Mouse (Mus musculus): ENCODE data around the gene Spag4. TPM values are rescaled to one million over a fixed set of nuclear protein-coding genes. Genes with fewer than 3 reads are reported as not detected.

Gene Spag4
- polyA plus RNA-seq (2015; fragmentation: Nextera tagmentation; extraction: Ambion mirVana): 2.5 and 3.3 TPM in 2 replicates

DNA sequence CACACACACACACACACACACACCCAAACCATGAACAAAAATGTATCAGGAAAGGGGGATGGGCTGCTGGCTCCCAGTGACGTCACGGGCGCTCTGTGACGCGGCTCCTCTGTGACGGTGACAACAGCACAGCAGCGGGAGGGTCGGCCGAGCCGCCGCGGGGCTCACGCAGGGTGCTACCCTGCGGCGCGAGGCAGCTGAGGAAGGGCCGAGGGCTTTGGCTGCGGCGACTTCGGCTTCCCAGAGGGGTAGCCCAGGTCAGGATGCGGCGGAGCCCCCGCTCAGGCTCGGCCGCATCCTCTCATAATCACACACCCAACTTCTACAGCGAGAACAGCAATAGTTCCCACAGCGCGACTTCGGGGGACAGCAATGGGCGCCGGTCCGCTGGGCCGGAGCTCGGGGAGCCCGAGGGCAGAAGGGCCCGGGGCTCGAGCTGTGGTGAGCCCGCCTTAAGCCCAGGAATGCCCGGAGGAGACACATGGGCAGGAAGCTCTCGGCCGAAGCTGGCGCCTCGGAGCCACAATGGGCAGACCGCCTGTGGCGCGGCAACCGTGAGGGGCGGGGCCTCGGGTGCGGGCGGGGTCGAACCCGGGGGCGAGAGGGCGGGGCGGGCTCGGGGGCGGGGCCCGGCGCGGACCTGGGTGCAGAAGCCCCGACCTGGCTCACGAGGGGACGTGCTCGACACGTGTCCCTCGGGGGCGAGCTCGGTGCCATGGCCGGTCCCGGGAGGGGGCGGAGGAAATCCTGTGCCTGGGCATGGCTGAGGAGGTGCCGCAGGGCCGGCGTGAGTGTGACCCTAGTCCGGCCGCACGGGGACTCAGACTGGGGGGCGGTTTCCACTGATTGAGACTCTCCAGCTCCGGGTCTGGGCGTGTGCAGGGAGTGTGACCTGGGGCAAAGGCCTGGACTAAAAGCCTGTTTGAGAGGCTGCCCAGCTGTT is at the start of gene Spag4:
TSS of gene Spag4 (plus strand) at position 77 of the 943 bp plus-strand sequence.
- Histone ChIP-seq H3K4me1 (peaks cover 7% of the 10 kb centered on the region; the same call in 1 of the 2 replicates), H3K4me2 (peak within 1 kb of the TSS; percentile 96), H3K4me3 (replicated peaks) (peak within 1 kb of the TSS; percentile 72), H3K9ac (peak within 1 kb of the TSS; percentile 51), H3K27me3 (replicated peaks) (no peaks in the 10 kb centered on the region), H3K27ac (peak within 1 kb of the TSS; percentile 72; the same call in 1 of the 2 replicates), H3K9me3 (no peaks in the 10 kb centered on the region), H3K36me3 (peaks cover 10% of the 10 kb centered on the region; the same call in 1 of the 2 replicates)
- ATAC-seq (ENCODE audit: insufficient read depth, low FRiP score, low read depth): peak; percentile 79
- WGBS: under 1% methylated on average over 81 of the region's 81 CpGs

DNA sequence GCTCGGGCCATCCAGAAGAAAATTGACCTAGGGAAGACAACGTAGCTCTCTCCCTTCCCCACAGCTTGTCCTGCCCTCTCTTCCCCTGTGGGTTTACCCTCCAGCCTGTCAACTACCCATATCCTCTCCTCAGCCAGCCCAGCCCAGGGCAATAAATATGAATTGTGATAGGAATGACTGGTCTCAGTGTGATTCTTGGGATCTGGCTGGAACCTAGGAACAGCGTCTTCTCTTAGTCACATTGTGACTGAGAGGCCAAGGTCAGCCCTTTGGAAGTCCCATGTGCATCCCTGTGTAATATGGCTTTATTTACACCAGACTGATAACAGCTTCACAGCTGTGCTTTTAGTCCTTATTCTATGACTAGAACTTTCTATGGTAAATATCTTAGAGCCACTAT is 46.9 kb upstream of the Spag4 start:
- Histone ChIP-seq H3K27me3 (replicated peaks) (no peaks in the 10 kb centered on the region), H3K27ac (no peak overlapping the region), H3K9ac (no peak overlapping the region), H3K9me3 (no peaks in the 10 kb centered on the region), H3K4me1 (no peaks in the 10 kb centered on the region), H3K4me2 (no peak overlapping the region), H3K36me3 (peaks cover 48% of the 10 kb centered on the region), H3K4me3 (replicated peaks) (no peak overlapping the region)
- 79% methylated on average over 3 of the region's 3 CpGs for WGBS
- no peak for ATAC-seq (ENCODE audit: insufficient read depth, low FRiP score, low read depth)

DNA sequence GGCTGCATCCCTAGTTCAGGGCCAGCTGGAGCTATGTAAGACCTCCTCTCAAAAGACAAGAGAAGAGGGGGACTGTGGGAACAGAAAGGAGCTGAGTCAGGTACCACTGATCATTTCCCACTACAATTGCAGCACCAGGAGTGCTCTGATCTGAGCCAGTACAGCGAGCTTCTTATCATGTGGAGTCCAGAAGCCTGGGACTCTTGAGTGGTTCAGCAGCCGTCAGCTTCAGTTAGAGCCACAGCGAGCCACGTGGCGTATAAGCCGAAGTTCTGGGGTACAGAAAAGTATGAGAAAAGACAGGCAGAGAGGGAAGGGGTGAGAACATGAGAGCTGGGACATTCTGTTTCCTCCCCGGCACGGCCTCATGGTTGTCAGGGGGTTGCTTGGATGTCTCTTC is 43.8 kb upstream of the Spag4 start:
- H3K4me1 ChIP-seq: no peaks in the 10 kb centered on the region
- WGBS: 81% methylated on average over 8 of the region's 8 CpGs
- no peak overlapping the region for H3K4me2 ChIP-seq
- no peaks in the 10 kb centered on the region for H3K27me3 ChIP-seq (replicated peaks)
- H3K36me3 ChIP-seq: peaks cover 26% of the 10 kb centered on the region
- no peak for ATAC-seq (ENCODE audit: insufficient read depth, low FRiP score, low read depth)
- H3K9me3 ChIP-seq: no peaks in the 10 kb centered on the region
- H3K4me3 ChIP-seq (replicated peaks): no peak overlapping the region
- no peak overlapping the region for H3K9ac ChIP-seq
- no peak overlapping the region for H3K27ac ChIP-seq

DNA sequence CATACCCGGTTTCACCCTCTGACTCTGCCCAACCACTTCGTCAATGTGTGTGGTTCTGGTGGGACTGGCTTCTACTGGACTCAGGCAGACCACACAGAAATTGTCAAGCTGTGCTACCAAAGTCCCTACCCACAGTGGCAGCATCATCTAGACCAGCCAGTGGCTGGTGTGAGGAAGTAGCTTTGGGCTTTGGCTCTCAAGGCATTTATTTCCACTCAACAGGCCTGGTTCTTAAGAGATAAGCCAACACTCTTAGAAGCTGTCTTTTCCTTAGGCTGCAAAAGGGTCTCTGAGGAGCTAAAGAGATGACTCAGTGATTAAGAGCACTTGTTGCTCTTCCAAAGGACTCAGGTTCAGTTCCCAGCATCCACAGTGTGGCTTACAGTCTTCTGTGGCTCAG is 43.2 kb upstream of the Spag4 start:
- H3K9ac ChIP-seq: no peak overlapping the region
- H3K4me3 ChIP-seq (replicated peaks): no peak overlapping the region
- H3K27ac ChIP-seq: no peak overlapping the region
- peaks cover 20% of the 10 kb centered on the region for H3K36me3 ChIP-seq
- 85% methylated on average over 2 of the region's 2 CpGs for WGBS
- ATAC-seq (ENCODE audit: insufficient read depth, low FRiP score, low read depth): no peak
- H3K4me1 ChIP-seq: no peaks in the 10 kb centered on the region
- H3K4me2 ChIP-seq: no peak overlapping the region
- no peaks in the 10 kb centered on the region for H3K27me3 ChIP-seq (replicated peaks)
- no peaks in the 10 kb centered on the region for H3K9me3 ChIP-seq

DNA sequence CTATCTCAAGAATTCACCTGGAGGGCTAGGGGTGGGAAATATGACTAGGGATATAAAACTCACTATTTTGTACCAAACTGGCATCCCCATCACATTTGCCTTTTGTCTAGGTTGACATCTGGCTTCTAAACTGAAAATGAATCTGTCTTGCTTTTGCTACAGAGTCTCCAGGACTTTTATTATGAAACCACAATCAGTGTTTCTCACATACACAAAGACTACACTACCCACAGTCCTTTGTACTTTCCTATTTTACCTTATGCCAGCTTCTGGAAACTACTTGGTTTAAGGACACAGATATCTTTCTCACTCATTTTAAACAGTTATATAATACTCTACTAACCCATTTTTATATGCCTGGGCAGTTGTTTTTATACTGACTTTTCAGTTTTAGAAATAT is 39.5 kb upstream of the Spag4 start:
- Histone ChIP-seq H3K4me2 (no peak overlapping the region), H3K27me3 (replicated peaks) (no peaks in the 10 kb centered on the region), H3K4me3 (replicated peaks) (no peak overlapping the region), H3K4me1 (no peaks in the 10 kb centered on the region), H3K9me3 (no peaks in the 10 kb centered on the region), H3K36me3 (no peaks in the 10 kb centered on the region), H3K9ac (no peak overlapping the region), H3K27ac (no peak overlapping the region)
- no peak for ATAC-seq (ENCODE audit: insufficient read depth, low FRiP score, low read depth)

DNA sequence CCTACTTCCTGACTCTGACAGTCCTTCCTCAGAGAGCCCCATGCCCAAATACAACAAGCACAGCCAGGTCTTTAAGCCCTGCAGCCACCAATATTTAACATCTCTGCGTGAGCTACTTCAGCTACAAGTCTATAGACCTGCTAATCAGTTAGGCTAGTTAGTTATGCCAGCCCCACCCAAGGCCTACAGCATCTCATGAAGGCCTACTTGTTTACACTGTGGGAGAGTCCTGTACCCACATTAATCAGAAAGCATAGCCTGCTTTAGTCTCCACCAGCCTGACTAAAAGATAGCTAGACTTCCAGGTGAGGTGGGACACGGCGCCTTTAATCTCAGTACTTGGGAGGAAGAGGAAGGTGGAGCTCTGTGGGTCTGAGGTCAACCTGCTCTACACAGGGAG is 25.6 kb upstream of the Spag4 start:
- H3K36me3 ChIP-seq: no peaks in the 10 kb centered on the region
- H3K27ac ChIP-seq: no peak overlapping the region; the same call in 1 of the 2 replicates
- no peaks in the 10 kb centered on the region for H3K27me3 ChIP-seq (replicated peaks)
- peak; percentile 63 for ATAC-seq (ENCODE audit: insufficient read depth, low FRiP score, low read depth)
- H3K9ac ChIP-seq: no peak overlapping the region
- no peaks in the 10 kb centered on the region for H3K9me3 ChIP-seq
- H3K4me1 ChIP-seq: no peaks in the 10 kb centered on the region; the same call in 1 of the 2 replicates
- no peak overlapping the region for H3K4me2 ChIP-seq
- WGBS: 63% methylated on average over 3 of the region's 3 CpGs
- H3K4me3 ChIP-seq (replicated peaks): no peak overlapping the region

DNA sequence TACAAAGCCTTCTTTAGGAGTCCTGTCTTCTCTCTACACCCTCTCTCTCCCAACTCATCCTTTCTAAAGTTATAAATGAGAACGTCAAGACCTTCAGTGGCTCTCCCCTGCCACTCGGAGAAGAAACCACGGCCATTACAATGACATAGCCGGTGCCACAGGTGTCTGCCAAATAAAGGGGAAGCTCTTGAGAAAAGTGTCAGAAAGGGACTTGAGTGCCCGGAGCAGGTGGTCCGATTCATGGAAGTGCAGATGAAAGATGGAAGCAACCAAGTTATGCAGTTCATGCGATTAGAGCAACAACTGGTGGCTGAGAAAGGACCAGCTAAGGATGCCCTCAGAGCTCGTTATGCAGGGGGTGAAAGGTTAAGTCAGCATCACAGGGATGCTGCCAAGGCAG is 22.1 kb upstream of the Spag4 start:
- no peak for ATAC-seq (ENCODE audit: insufficient read depth, low FRiP score, low read depth)
- Histone ChIP-seq H3K36me3 (no peaks in the 10 kb centered on the region), H3K9ac (no peak overlapping the region), H3K4me3 (replicated peaks) (no peak overlapping the region), H3K4me1 (no peaks in the 10 kb centered on the region; the same call in 1 of the 2 replicates), H3K27me3 (replicated peaks) (no peaks in the 10 kb centered on the region), H3K4me2 (no peak overlapping the region), H3K9me3 (no peaks in the 10 kb centered on the region), H3K27ac (no peak overlapping the region)
- WGBS: 82% methylated on average over 8 of the region's 8 CpGs

DNA sequence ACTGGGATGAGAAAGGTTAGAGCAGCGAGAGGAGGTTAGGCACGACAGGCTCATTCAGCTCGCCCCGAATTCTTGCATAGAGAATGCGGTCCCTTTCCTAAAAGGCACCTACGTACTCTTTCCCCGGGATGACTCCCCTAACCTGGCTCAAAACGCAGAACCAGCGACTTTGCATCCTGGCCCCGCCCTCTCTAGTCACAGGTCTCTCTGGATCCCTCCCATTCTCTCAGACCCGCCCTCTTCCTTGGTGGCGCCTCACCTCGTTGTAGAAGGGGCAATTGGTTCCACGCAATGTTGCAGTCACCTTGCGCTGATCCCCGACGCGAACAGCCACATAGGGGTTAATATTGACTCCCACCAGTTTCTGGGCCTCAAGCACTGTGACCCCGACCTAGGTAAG is 17.0 kb upstream of the Spag4 start:
- no peaks in the 10 kb centered on the region for H3K27me3 ChIP-seq (replicated peaks)
- no peak overlapping the region for H3K4me3 ChIP-seq (replicated peaks)
- H3K27ac ChIP-seq: no peak overlapping the region
- peaks cover 3% of the 10 kb centered on the region; the same call in 1 of the 2 replicates for H3K4me1 ChIP-seq
- H3K9me3 ChIP-seq: no peaks in the 10 kb centered on the region
- WGBS: 9% methylated on average over 19 of the region's 19 CpGs
- H3K4me2 ChIP-seq: peak overlapping the region; percentile 35
- no peak for ATAC-seq (ENCODE audit: insufficient read depth, low FRiP score, low read depth)
- H3K36me3 ChIP-seq: no peaks in the 10 kb centered on the region
- no peak overlapping the region for H3K9ac ChIP-seq

DNA sequence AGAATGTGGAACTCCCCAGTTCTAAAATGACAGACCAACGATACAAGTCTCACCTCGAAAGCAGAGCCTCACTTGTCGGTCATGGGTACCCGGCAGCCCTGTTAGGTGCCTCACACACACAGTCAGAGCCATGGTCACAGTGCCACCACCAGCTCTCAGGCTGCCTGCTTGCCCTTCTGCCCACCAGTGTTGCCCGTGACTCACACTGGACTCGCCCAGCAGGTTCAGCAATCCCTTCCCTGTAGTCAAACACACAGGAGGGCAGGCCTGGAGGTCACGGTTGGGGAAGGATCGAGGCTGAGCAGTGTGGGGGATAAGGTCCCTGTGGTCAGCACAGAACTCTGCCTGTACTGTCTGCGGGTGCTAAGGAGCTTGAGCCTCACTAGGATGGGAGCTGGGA is 12.2 kb upstream of the Spag4 start, which contains the start of gene Fer1l4:
TSS of gene Fer1l4 (minus strand) at position 132 of the 400 bp plus-strand sequence.
- Histone ChIP-seq H3K27ac (no peak within 1 kb of the TSS), H3K4me1 (peaks cover 3% of the 10 kb centered on the region; the same call in 1 of the 2 replicates), H3K27me3 (replicated peaks) (no peaks in the 10 kb centered on the region), H3K4me3 (replicated peaks) (no peak within 1 kb of the TSS), H3K9me3 (no peaks in the 10 kb centered on the region), H3K4me2 (no peak within 1 kb of the TSS), H3K36me3 (no peaks in the 10 kb centered on the region), H3K9ac (no peak within 1 kb of the TSS)
- WGBS: 70% methylated on average over 9 of the region's 9 CpGs
- 0 out of 2 replicates have a peak, but pooled peaks have one; percentile 39 for ATAC-seq (ENCODE audit: insufficient read depth, low FRiP score, low read depth)

DNA sequence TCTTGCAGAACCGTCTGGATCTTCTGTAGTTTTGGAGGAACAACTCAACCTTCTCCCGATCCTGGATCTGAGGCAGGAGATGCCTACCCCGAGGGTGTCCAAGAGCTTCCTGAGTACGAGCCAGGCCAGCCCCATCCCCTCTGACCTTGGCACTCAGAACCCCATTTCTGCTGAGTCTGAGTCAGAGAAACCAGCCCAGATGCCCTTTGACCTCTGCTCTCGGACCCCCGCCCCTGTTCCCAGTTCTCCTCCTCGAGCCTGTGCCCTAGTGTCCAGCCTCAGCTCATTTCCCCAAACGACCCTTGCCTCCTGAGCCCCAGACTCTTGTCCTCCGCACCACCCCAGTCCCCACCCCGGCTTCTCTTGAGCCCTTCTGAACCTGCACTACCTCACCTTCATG is 1.2 kb downstream of the Spag4 start:
- WGBS: 30% methylated on average over 10 of the region's 10 CpGs
- H3K4me1 ChIP-seq: peaks cover 7% of the 10 kb centered on the region; the same call in 1 of the 2 replicates
- peak overlapping the region; percentile 96 for H3K4me2 ChIP-seq
- H3K36me3 ChIP-seq: peaks cover 11% of the 10 kb centered on the region; the same call in 1 of the 2 replicates
- no peaks in the 10 kb centered on the region for H3K9me3 ChIP-seq
- H3K4me3 ChIP-seq (replicated peaks): peak overlapping the region; percentile 72
- H3K9ac ChIP-seq: no peak overlapping the region
- no peak overlapping the region for H3K27ac ChIP-seq
- ATAC-seq (ENCODE audit: insufficient read depth, low FRiP score, low read depth): no peak
- no peaks in the 10 kb centered on the region for H3K27me3 ChIP-seq (replicated peaks)

DNA sequence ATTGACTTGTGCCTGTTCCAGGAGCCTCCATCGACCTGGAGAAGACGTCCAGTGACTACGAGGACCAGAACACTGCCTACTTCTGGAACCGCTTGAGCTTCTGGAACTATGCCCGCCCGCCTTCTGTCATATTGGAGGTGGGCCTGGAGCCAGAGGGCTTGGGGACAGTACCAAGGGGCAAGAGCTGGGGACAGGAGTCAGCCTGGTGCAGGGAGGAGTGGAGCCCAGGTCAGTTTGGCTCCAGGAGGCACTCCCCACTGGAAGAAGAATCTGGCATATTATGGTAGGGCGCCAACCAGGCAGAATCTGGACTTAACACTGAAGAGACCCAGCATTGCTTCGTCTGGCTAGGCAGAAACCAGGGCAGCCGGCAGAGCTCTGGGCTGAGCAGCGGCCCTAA is 2.9 kb downstream of the Spag4 start:
- Histone ChIP-seq H3K27ac (no peak overlapping the region), H3K36me3 (peaks cover 19% of the 10 kb centered on the region), H3K4me2 (no peak overlapping the region), H3K4me1 (peaks cover 7% of the 10 kb centered on the region; the same call in 1 of the 2 replicates), H3K9ac (no peak overlapping the region), H3K9me3 (no peaks in the 10 kb centered on the region), H3K4me3 (replicated peaks) (no peak overlapping the region), H3K27me3 (replicated peaks) (no peaks in the 10 kb centered on the region)
- ATAC-seq (ENCODE audit: insufficient read depth, low FRiP score, low read depth): no peak
- WGBS: 91% methylated on average over 10 of the region's 10 CpGs

DNA sequence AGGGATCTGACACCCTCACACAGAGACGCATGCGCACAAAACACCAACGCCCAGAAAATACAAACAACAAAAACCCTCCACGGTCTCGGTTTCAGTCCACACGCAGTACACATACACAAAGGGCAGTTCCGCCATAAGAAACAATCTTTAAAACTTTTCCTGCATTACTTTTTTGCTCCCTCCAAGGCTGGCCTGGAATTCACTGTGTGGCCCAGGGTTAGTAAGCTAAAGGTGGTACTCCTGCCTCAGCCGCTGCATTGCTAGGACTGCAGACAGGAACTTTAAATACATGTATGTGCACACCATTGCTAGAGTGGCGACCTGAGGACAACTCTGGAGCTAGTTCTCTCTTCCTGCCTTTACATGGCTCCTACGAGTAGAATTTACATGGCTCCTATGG is 6.3 kb downstream of the Spag4 start:
- Histone ChIP-seq H3K36me3 (peaks cover 51% of the 10 kb centered on the region), H3K27ac (no peak overlapping the region), H3K4me2 (no peak overlapping the region), H3K4me1 (peaks cover 1% of the 10 kb centered on the region; the same call in 1 of the 2 replicates), H3K9ac (no peak overlapping the region), H3K4me3 (replicated peaks) (no peak overlapping the region), H3K27me3 (replicated peaks) (no peaks in the 10 kb centered on the region), H3K9me3 (no peaks in the 10 kb centered on the region)
- ATAC-seq (ENCODE audit: insufficient read depth, low FRiP score, low read depth): no peak
- 93% methylated on average over 10 of the region's 10 CpGs for WGBS

Measured in stomach, embryonic 15.5 days (tissue).